Mouse (Mus musculus) duodenum, adult 2 months (tissue): ENCODE data around the gene Szrd1. TPM values are rescaled to one million over a fixed set of nuclear protein-coding genes. Genes with fewer than 3 reads are reported as not detected.

ENCODE experiments used
- polyA plus RNA-seq: library from polyadenylated mRNA; depleted of rRNA; stranded (reverse); fragments of >200 nt; gene quantifications from 2 replicates; pipeline ENCODE4 v1.2.3, GENCODE M21; 2012; ENCODE audit warnings: low replicate concordance; rRNA removed

The Szrd1 gene
- polyA plus RNA-seq, result 59.7 and 70.7 TPM in 2 replicates

DNA sequence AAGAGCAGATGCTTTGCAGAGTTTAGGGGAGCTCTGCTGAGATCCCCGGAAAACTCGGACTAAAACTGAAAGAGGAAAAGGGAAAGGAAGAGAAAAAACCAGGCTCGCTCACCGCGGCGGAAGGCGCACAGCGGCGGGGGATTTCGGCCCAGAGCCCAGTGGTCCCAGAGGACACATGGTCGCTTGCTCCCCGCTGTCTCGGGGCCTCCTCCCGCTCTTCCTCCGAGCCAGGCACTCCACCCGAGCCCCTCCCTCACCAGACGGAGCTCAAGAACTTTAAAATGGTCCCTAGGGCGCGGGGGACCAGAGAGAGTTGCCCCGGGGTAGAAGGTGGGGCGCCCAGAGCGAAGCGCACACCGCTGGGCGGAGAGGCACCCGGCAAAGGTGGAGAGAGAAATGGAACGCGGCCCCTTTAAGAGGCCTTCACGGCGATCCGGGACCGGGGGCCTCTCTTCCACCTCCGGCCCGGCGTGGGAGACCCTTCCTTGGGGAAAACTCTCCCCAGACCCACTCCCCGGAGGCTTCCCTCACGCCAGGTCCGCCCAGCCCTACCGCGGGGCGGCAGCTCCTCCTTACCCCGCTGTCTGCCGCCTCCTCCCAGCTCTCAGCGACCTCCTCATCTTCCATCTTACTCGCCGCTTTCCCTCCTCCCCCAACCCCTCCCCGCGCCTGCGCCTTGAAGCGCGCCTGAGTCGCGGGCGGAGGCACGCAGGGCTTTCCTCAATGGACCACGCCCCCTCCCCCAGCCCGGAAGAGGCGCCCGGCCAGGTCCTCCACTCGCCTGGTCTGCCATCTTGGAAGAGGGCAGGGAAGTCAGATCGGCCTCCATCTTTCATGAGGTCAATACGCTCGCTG, at the start of gene Szrd1:
Gene Szrd1, minus strand, starts transcription at position 660 of the 855 bp plus-strand sequence.

DNA sequence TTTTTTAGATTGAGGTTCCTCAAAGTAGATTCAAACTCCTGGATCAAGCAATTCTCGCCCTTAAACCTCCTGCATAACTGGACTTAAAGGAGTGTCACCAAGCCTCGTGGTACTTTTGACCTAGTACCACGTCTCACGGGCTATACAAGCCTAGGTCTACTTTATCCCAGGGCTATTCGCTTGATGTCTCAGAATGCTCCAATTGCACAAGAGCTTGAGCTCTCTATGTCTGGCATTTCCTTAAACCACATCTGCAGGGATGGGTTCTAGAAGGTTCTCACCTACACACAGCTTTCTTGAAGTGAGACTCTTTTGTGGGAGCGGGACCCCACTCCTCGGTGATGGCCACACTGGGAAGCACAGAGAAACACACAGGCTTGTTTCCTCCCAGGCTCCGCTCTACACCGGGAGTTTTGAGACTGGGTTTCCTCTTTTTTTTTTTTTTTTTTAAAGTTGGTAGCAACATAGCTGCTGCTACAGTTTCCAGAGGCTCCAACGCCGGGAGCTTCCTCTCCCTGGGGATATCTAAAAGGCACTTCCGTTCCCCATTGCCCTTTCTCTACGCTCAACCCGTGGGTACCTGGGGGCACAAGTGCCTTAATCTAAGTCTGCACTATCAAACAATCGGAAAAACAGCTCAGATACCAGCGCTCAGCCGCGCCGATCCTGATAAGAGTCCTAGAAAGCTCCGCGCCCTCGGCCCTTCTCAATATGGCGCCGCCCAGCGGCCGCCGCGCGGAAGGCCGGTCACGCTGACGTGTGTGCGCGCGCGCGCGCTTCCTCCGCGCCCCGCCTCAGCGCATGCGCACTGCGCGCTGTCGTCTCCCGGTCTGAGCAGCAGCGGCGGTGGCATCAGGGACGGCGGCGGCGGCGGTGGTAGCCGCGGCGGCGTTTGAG, 7.8 kb upstream of the Szrd1 start, which contains the start of gene Fbxo42:
Gene Fbxo42, plus strand, starts transcription at position 802 of the 897 bp plus-strand sequence.

DNA sequence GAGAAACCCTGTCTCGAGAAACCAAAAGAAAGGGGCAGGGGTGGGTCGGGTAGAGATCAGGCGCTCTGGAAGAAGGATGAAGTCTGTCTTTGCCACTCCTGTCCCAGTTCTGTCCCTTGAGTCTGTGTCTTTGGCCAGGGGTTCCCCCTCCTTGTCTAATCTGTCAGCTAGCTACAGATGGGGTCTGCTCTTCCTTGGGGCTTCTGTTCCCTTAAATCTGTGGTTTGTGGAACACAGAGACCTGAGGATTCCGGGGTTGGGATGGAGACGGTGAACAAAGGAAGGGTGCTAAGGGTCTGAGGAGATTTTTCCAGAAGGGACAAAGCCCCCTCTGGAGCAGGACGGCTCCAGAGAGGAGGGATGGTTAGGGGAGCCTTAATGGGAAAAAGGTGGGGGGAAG, 51.5 kb downstream of the Szrd1 start, which contains the start of gene Spata21:
Gene Spata21, plus strand, starts transcription at position 301 of the 400 bp plus-strand sequence.

DNA sequence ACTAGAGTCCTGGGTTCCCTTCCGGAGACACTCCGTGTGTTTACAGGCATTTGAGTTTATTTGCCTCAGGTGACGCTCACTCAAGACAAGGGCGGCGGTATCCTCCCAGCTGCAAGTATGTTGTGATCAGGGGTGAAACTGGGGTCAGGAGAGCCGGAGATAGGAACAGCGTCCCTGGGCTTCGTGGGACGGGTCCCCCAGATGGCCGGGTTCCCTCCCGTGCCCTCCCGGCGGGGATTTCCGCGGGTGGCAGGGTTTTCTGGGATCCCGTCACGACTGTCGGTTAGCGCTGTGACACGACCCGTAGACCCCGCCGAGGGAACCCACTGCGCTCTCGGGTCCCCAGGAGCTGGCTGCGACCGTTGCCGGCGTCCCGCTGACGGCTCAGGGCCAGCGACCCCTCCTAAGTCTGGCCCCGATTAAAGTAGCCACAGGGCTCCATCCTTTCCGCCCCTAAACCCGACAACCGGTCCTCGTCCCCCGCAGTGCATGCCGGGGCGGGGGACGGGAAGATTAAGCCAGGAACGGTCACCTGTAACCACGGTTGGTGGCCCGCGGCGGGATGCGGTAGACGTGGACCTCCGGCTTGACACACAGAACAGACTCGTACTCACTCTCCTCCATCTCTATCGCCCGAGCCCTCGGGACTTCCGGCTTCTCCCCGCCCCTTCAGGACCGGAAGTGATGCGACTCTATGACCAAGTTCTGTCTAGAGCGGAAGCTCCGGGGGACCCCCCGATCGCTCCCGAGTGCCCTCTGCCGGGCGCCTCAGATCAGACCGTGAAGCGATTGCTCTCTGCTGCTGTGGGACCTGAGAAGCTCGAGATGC, 61.7 kb downstream of the Szrd1 start, which contains the start of gene Necap2:
Gene Necap2, minus strand, starts transcription at position 677 of the 829 bp plus-strand sequence.

Other genes starting within 250 kb of the Szrd1 start
- 2.0 and 8.1 TPM in 2 replicates for gene Padi2, start 233.4 kb downstream of the Szrd1 start, polyA plus RNA-seq
- 331 and 578 TPM in 2 replicates for gene Sdhb, start 178.6 kb downstream of the Szrd1 start, polyA plus RNA-seq
- gene Atp13a2, start 152.9 kb downstream of the Szrd1 start, polyA plus RNA-seq, result 51.9 and 58.0 TPM in 2 replicates
- 14.6 and 18.5 TPM in 2 replicates for gene Mfap2, start 129.4 kb downstream of the Szrd1 start, polyA plus RNA-seq
- gene Crocc, start 79.2 kb downstream of the Szrd1 start, polyA plus RNA-seq, result 3.3 and 7.0 TPM in 2 replicates
- gene Necap2, start 61.4 kb downstream of the Szrd1 start, polyA plus RNA-seq, result 50.1 and 75.6 TPM in 2 replicates
- not detected in 2 replicates for gene Spata21, start 51.4 kb downstream of the Szrd1 start, polyA plus RNA-seq
- 8.5 and 10.2 TPM in 2 replicates for gene Fbxo42, start 8.1 kb upstream of the Szrd1 start, polyA plus RNA-seq
- gene Rsg1, start 74.2 kb upstream of the Szrd1 start, polyA plus RNA-seq, result 0.18 and 0.99 TPM in 2 replicates
- 38.6 and 79.5 TPM in 2 replicates for gene Arhgef19, start 99.7 kb upstream of the Szrd1 start, polyA plus RNA-seq
- gene Epha2, start 161.5 kb upstream of the Szrd1 start, polyA plus RNA-seq, result 35.9 and 50.7 TPM in 2 replicates
- gene Fam131c, start 228.4 kb upstream of the Szrd1 start, polyA plus RNA-seq, result 1.4 and 2.9 TPM in 2 replicates